Mouse (Mus musculus): ENCODE data around the gene Tns3.

Gene Tns3

GRCm38 (mm10) chr11:8440221-8440620 lies 224.1 kb downstream of the Tns3 start:
- DNase-seq (ENCODE audit: low read depth, low spot score) = no peak

GRCm38 (mm10) chr11:8439035-8439434 lies 225.3 kb downstream of the Tns3 start:
- no peak for DNase-seq (ENCODE audit: low read depth, low spot score)

- DNase-seq (ENCODE audit: low read depth, low spot score) = no peak
Measured at GRCm38 (mm10) chr11:8438269-8438668, 226.1 kb downstream of the Tns3 start.

GRCm38 (mm10) chr11:8435101-8435500 lies 229.2 kb downstream of the Tns3 start:
- no peak for DNase-seq (ENCODE audit: low read depth, low spot score)

GRCm38 (mm10) chr11:8434366-8434765 lies 230.0 kb downstream of the Tns3 start:
- no peak for DNase-seq (ENCODE audit: low read depth, low spot score)

GRCm38 (mm10) chr11:8433443-8433842 lies 230.9 kb downstream of the Tns3 start:
- no peak for DNase-seq (ENCODE audit: low read depth, low spot score)

GRCm38 (mm10) chr11:8432941-8433340 lies 231.4 kb downstream of the Tns3 start:
- no peak for DNase-seq (ENCODE audit: low read depth, low spot score)

- no peak for DNase-seq (ENCODE audit: low read depth, low spot score)
Measured at GRCm38 (mm10) chr11:8427660-8428059, 236.7 kb downstream of the Tns3 start.

- DNase-seq (ENCODE audit: low read depth, low spot score) = no peak
Measured at GRCm38 (mm10) chr11:8425226-8425570, 239.1 kb downstream of the Tns3 start.

GRCm38 (mm10) chr11:8424342-8425225 lies 239.8 kb downstream of the Tns3 start:
- DNase-seq (ENCODE audit: low read depth, low spot score) = peak; percentile 81

- peak; percentile 89 for DNase-seq (ENCODE audit: low read depth, low spot score)
Measured at GRCm38 (mm10) chr11:8405225-8405899, 259.0 kb downstream of the Tns3 start.

- no peak for DNase-seq (ENCODE audit: low read depth, low spot score)
Measured at GRCm38 (mm10) chr11:8401328-8401727, 263.0 kb downstream of the Tns3 start.

GRCm38 (mm10) chr11:8396329-8396728 lies 268.0 kb downstream of the Tns3 start:
- no peak for DNase-seq (ENCODE audit: low read depth, low spot score)

- no peak for DNase-seq (ENCODE audit: low read depth, low spot score)
Measured at GRCm38 (mm10) chr11:8391564-8391963, 272.8 kb downstream of the Tns3 start.

GRCm38 (mm10) chr11:8385891-8386405 lies 278.4 kb downstream of the Tns3 start:
- DNase-seq (ENCODE audit: low read depth, low spot score) = no peak
